Mouse (Mus musculus) hindbrain, embryonic 11.5 days (tissue): ENCODE measurements around the gene Mrps11. TPM values are rescaled to one million over a fixed set of nuclear protein-coding genes. Genes with fewer than 3 reads are reported as not detected.

ENCODE experiments used
- ATAC-seq: fragments of 200-750 bp; cut with Nextera tagmentation; 2 replicates; pipeline ENCODE4 v1.8.0; 2017; ENCODE audit warnings: mild to moderate bottlenecking, moderate TSS enrichment, moderate library complexity; ENCODE audit not compliant: low FRiP score
- DNase-seq: peaks from one replicate; pipeline ENCODE4 v3.0.0-alpha.2; 2015; ENCODE audit warnings: low spot score
- H3K27ac ChIP-seq: fragments of 300-500 bp; sonication (generic); 2 replicates; pipeline ENCODE4 v1.5.1; 2014; ENCODE audit warnings: mild to moderate bottlenecking, low read depth, low read length
- H3K27me3 ChIP-seq: fragments of 300-500 bp; sonication (generic); 2 replicates; pipeline ENCODE4 v1.6.1; 2014; ENCODE audit warnings: mild to moderate bottlenecking, low read length, moderate library complexity, mixed read lengths; ENCODE audit not compliant: control insufficient read depth, insufficient read depth
- H3K36me3 ChIP-seq: fragments of 300-500 bp; sonication (generic); 2 replicates; pipeline ENCODE4 v1.6.1; 2014; ENCODE audit warnings: mild to moderate bottlenecking, low read length, moderate library complexity, mixed read lengths; ENCODE audit not compliant: control insufficient read depth, insufficient read depth
- H3K4me1 ChIP-seq: fragments of 300-500 bp; sonication (generic); replicated peaks from 2 replicates; pipeline ENCODE4 v1.6.1; 2014; ENCODE audit warnings: low read length, mixed read lengths; ENCODE audit not compliant: control insufficient read depth, insufficient read depth
- H3K4me2 ChIP-seq: fragments of 300-500 bp; sonication (generic); replicated peaks from 2 replicates; pipeline ENCODE4 v1.6.1; 2014; ENCODE audit warnings: mild to moderate bottlenecking, low read depth, low read length
- H3K4me3 ChIP-seq: fragments of 300-500 bp; sonication (generic); 2 replicates; pipeline ENCODE4 v1.5.1; 2014; ENCODE audit warnings: low read depth, low read length
- H3K9ac ChIP-seq: fragments of 300-500 bp; sonication (generic); 2 replicates; pipeline ENCODE4 v1.6.1; 2014; ENCODE audit warnings: low read depth, low read length
- H3K9me3 ChIP-seq: fragments of 300-500 bp; sonication (generic); 2 replicates; pipeline ENCODE4 v1.6.1; 2016; ENCODE audit warnings: low read length; ENCODE audit not compliant: control insufficient read depth
- WGBS: fragments of 180-500 bp; shearing (Covaris S2); extraction: QIAGEN DNeasy Blood & Tissue Kit; methylation state at CpG from one replicate; pipeline ENCODE4 v1.1.7; 2014; 5-methylcytosine and 5-hydroxymethylcytosine counted together
- polyA plus RNA-seq: library from polyadenylated mRNA; unstranded; fragments of >200 nt; fragmentation: Nextera tagmentation; extraction: Ambion mirVana; gene quantifications from 2 replicates; pipeline ENCODE4 v1.2.1, GENCODE M21; 2014

Gene Mrps11
- 81.2 TPM in 2 replicates for polyA plus RNA-seq

- peak; percentile 91 for DNase-seq
- ATAC-seq = peak; percentile 98
- H3K27me3 ChIP-seq = no peaks in the 10 kb centered on the region
- H3K4me3 ChIP-seq = peak within 1 kb of the TSS; percentile 96
- H3K27ac ChIP-seq = no peak within 1 kb of the TSS
- WGBS = under 1% methylated on average over 44 of the region's 44 CpGs
- H3K4me1 ChIP-seq = no peaks in the 10 kb centered on the region
- H3K36me3 ChIP-seq = no peaks in the 10 kb centered on the region
- H3K9me3 ChIP-seq = no peaks in the 10 kb centered on the region
- peak within 1 kb of the TSS; percentile 81 for H3K9ac ChIP-seq
- peak within 1 kb of the TSS; percentile 83 for H3K4me2 ChIP-seq
Observed at GRCm38 (mm10) chr7:78782639-78783581, at the start of gene Mrps11, which contains the start of gene Mrpl46. Gene Mrps11 (plus strand): TSS chr7:78783119. Gene Mrpl46 (minus strand): TSS chr7:78783531.

- Histone ChIP-seq H3K4me1 (no peaks in the 10 kb centered on the region), H3K4me3 (no peak overlapping the region), H3K27me3 (no peaks in the 10 kb centered on the region), H3K9me3 (no peaks in the 10 kb centered on the region), H3K27ac (no peak overlapping the region), H3K4me2 (no peak overlapping the region), H3K9ac (no peak overlapping the region), H3K36me3 (no peaks in the 10 kb centered on the region)
- DNase-seq = no peak
- WGBS = 95% methylated on average over 6 of the region's 6 CpGs
- no peak for ATAC-seq
Observed at GRCm38 (mm10) chr7:78737196-78737595, 45.7 kb upstream of the Mrps11 start.

GRCm38 (mm10) chr7:78737614-78738210 lies 45.2 kb upstream of the Mrps11 start, which contains the start of gene Ntrk3:
Gene Ntrk3 (minus strand): TSS chr7:78738012.
- Histone ChIP-seq H3K9me3 (no peaks in the 10 kb centered on the region), H3K9ac (no peak within 1 kb of the TSS), H3K4me1 (no peaks in the 10 kb centered on the region), H3K27me3 (no peaks in the 10 kb centered on the region), H3K4me2 (no peak within 1 kb of the TSS), H3K4me3 (no peak within 1 kb of the TSS), H3K36me3 (no peaks in the 10 kb centered on the region), H3K27ac (no peak within 1 kb of the TSS)
- ATAC-seq (no peak), DNase-seq (no peak)
- WGBS = 89% methylated on average over 5 of the region's 5 CpGs

DNA sequence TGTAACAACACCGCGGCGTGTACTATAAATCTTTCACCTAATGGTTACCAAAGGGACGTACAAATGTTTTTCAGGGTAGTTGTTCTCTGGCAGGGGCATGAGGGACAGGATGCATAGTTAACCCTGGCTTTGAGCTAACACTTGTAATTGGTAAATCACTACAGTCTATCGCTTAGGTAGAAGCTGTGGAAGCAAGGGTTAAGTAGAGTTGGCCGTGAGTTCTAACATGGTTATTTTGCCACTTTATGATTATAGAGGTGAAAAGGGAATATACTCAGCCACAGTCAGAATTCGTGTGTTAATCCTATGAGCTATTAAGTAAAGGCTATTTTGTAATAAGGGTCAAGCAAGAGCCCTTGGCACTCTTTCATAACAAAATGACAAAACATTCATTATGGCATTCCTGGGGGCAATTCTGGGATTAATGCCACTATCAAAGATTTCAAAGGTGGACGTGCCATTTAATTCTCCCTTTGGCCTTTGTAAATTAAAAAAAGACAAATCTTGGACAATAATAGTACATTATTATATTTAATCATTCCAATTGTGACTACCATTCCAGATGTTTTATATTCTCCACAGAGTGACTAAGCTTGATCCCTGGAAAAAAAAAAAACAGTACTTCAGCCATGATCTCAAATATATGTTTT lies 43.4 kb upstream of the Mrps11 start:
- 88% methylated on average over 8 of the region's 8 CpGs for WGBS
- Histone ChIP-seq H3K4me1 (no peaks in the 10 kb centered on the region), H3K27me3 (no peaks in the 10 kb centered on the region), H3K9me3 (no peaks in the 10 kb centered on the region), H3K27ac (no peak overlapping the region), H3K9ac (no peak overlapping the region), H3K4me3 (no peak overlapping the region), H3K4me2 (no peak overlapping the region), H3K36me3 (no peaks in the 10 kb centered on the region)
- ATAC-seq (no peak), DNase-seq (no peak)

- Histone ChIP-seq H3K9me3 (no peaks in the 10 kb centered on the region), H3K27me3 (no peaks in the 10 kb centered on the region), H3K9ac (no peak overlapping the region), H3K27ac (no peak overlapping the region), H3K4me2 (no peak overlapping the region), H3K4me1 (no peaks in the 10 kb centered on the region), H3K36me3 (no peaks in the 10 kb centered on the region), H3K4me3 (no peak overlapping the region)
- DNase-seq (peak; percentile 5), ATAC-seq (no peak)
- 74% methylated on average over 5 of the region's 5 CpGs for WGBS
Observed at GRCm38 (mm10) chr7:78743731-78744385, 39.1 kb upstream of the Mrps11 start.

DNA sequence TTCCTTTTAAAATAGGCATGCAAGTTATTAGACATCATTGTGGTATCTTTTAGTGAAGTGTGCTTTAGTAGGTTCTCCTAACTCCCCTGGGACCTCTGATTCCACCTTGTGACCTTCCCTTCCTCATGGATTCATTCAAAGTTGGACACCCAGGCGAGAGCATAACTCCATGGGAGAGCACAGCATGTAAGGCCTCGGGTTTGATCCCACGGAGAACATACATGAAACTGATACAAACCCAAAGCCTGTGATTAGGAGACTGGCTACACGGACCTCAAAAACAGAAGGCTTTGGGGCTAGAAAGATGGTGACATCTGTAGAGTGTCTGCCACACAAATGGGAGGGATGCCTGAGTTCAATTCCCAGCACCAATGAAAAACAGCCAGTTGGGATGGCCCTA lies 30.0 kb upstream of the Mrps11 start:
- no peaks in the 10 kb centered on the region for H3K9me3 ChIP-seq
- DNase-seq (no peak), ATAC-seq (no peak)
- no peak overlapping the region for H3K9ac ChIP-seq
- 92% methylated on average over 4 of the region's 4 CpGs for WGBS
- no peak overlapping the region for H3K27ac ChIP-seq
- no peaks in the 10 kb centered on the region for H3K4me1 ChIP-seq
- H3K4me2 ChIP-seq = no peak overlapping the region
- no peak overlapping the region for H3K4me3 ChIP-seq
- H3K27me3 ChIP-seq = no peaks in the 10 kb centered on the region
- no peaks in the 10 kb centered on the region for H3K36me3 ChIP-seq

GRCm38 (mm10) chr7:78753752-78754457 lies 29.0 kb upstream of the Mrps11 start:
- ATAC-seq = no peak
- no peak for DNase-seq
- Histone ChIP-seq H3K4me2 (no peak overlapping the region), H3K36me3 (no peaks in the 10 kb centered on the region), H3K27ac (no peak overlapping the region), H3K9ac (no peak overlapping the region), H3K27me3 (no peaks in the 10 kb centered on the region), H3K9me3 (no peaks in the 10 kb centered on the region), H3K4me1 (no peaks in the 10 kb centered on the region), H3K4me3 (no peak overlapping the region)
- WGBS = 83% methylated on average over 7 of the region's 7 CpGs

- H3K27me3 ChIP-seq = no peaks in the 10 kb centered on the region
- H3K9ac ChIP-seq = no peak overlapping the region
- no peak overlapping the region for H3K27ac ChIP-seq
- no peaks in the 10 kb centered on the region for H3K36me3 ChIP-seq
- no peaks in the 10 kb centered on the region for H3K9me3 ChIP-seq
- no peak for DNase-seq
- no peak overlapping the region for H3K4me3 ChIP-seq
- no peak for ATAC-seq
- 58% methylated on average over 8 of the region's 8 CpGs for WGBS
- no peaks in the 10 kb centered on the region for H3K4me1 ChIP-seq
- H3K4me2 ChIP-seq = no peak overlapping the region
Observed at GRCm38 (mm10) chr7:78754458-78755000, 28.4 kb upstream of the Mrps11 start.
